Mouse (Mus musculus) myocyte (in vitro differentiated cells): Measurements from ENCODE around the gene Tubb5.

ENCODE experiments used
- E2F4 ChIP-seq: IDR thresholded peaks from one replicate; pipeline ENCODE4 v1.6.1; 2011; ENCODE audit warnings: mild to moderate bottlenecking, control low read depth, moderate library complexity; ENCODE audit not compliant: insufficient read depth
- MAX ChIP-seq: IDR thresholded peaks from one replicate; pipeline ENCODE4 v1.6.1; 2011; ENCODE audit warnings: low read depth, mild to moderate bottlenecking, control low read depth
- MYOD1 ChIP-seq, 3 experiments: IDR thresholded peaks; one replicate each; pipeline ENCODE4 v1.6.1; 2011; ENCODE audit warnings: control low read depth in 2 of 3, low read depth in 2 of 3, mild to moderate bottlenecking in 2 of 3, moderate library complexity in 1 of 3; ENCODE audit not compliant: insufficient read length in 2 of 3, control insufficient read depth in 1 of 3
- POLR2A ChIP-seq: IDR thresholded peaks from one replicate; pipeline ENCODE4 v1.6.1; 2011; ENCODE audit warnings: low read depth, mild to moderate bottlenecking, control low read depth, moderate library complexity; ENCODE audit not compliant: insufficient read length
- POLR2AphosphoS2 ChIP-seq: IDR thresholded peaks from one replicate; pipeline ENCODE4 v1.6.1; 2011; ENCODE audit warnings: low read depth, control low read depth; ENCODE audit not compliant: insufficient read length
- TCF12 ChIP-seq: IDR thresholded peaks from one replicate; pipeline ENCODE4 v1.6.1; 2011; ENCODE audit warnings: mild to moderate bottlenecking, control low read depth; ENCODE audit not compliant: poor library complexity, insufficient read depth, severe bottlenecking
- USF1 ChIP-seq: IDR thresholded peaks from one replicate; pipeline ENCODE4 v1.6.1; 2011; ENCODE audit warnings: low read depth, mild to moderate bottlenecking, control low read depth, moderate library complexity

- TF ChIP-seq POLR2A (no peak), USF1 (no peak), E2F4 (no peak), TCF12 (no peak), POLR2AphosphoS2 (no peak), MYOD1 (IDR thresholded peaks at IDR 0.05; ENCODE audit: control insufficient read depth in 1 of 3, insufficient read length in 2 of 3, low read depth in 2 of 3) (no peak), MAX (no peak)
These were observed 45.7 kb upstream of the Tubb5 start for GRCm38 (mm10) chr17:35883777-35884176.
